Mouse (Mus musculus) mature B cell (primary cell): ENCODE measurements around the gene Lrch3.
"Not testable (repeated sequence)": the region's sequence is repeated elsewhere in the genome, so short reads cannot be mapped to it uniquely, and the experiment has no call there.

Source experiments
- in situ Hi-C: fragments of 300-500 bp; cut with MboI; formaldehyde crosslinking; loops from 2 replicates; pipeline ENCODE4 v1.14.3; 2019

Gene Lrch3

GRCm38 (mm10) chr16:32992158-32992557, 78.3 kb downstream of the Lrch3 start:
- in situ Hi-C loops, result no loop called here

GRCm38 (mm10) chr16:33005216-33005615, 91.3 kb downstream of the Lrch3 start:
- in situ Hi-C loops, result no loop called here

- in situ Hi-C loops, result no loop called here
Measured at GRCm38 (mm10) chr16:33006888-33007287, 93.0 kb downstream of the Lrch3 start.

GRCm38 (mm10) chr16:33007436-33007835, 93.5 kb downstream of the Lrch3 start:
- in situ Hi-C loops, result no loop called here

- in situ Hi-C loops, result no loop called here
Measured at GRCm38 (mm10) chr16:33010166-33010565, 96.3 kb downstream of the Lrch3 start.

- in situ Hi-C loops, result no loop called here
Measured at GRCm38 (mm10) chr16:33013801-33014200, 99.9 kb downstream of the Lrch3 start.

- in situ Hi-C loops, result no loop called here
Measured at GRCm38 (mm10) chr16:33014921-33015320, 101.0 kb downstream of the Lrch3 start.

GRCm38 (mm10) chr16:33015396-33015907, 101.6 kb downstream of the Lrch3 start:
- in situ Hi-C loops, result no loop called here

GRCm38 (mm10) chr16:33015986-33016385, 102.1 kb downstream of the Lrch3 start:
- in situ Hi-C loops, result no loop called here

GRCm38 (mm10) chr16:33017677-33018349, 103.9 kb downstream of the Lrch3 start:
- in situ Hi-C loops, result no loop called here

- in situ Hi-C loops, result no loop called here
Measured at GRCm38 (mm10) chr16:33019117-33019770, 105.3 kb downstream of the Lrch3 start.

GRCm38 (mm10) chr16:33021381-33021780, 107.5 kb downstream of the Lrch3 start:
- in situ Hi-C loops, result no loop called here

- in situ Hi-C loops, result no loop called here
Measured at GRCm38 (mm10) chr16:33023750-33024149, 109.8 kb downstream of the Lrch3 start.

GRCm38 (mm10) chr16:33024456-33025104, 110.7 kb downstream of the Lrch3 start:
- in situ Hi-C loops, result no loop called here

GRCm38 (mm10) chr16:33026357-33026756, 112.5 kb downstream of the Lrch3 start:
- in situ Hi-C loops, result no loop called here

- in situ Hi-C loops, result no loop called here
Measured at GRCm38 (mm10) chr16:33036006-33036405, 122.1 kb downstream of the Lrch3 start.

- in situ Hi-C loops, result no loop called here
Measured at GRCm38 (mm10) chr16:33042682-33043081, 128.8 kb downstream of the Lrch3 start.

GRCm38 (mm10) chr16:33043268-33043667, 129.4 kb downstream of the Lrch3 start:
- in situ Hi-C loops, result no loop called here

GRCm38 (mm10) chr16:33048004-33048403, 134.1 kb downstream of the Lrch3 start:
- in situ Hi-C loops, result no loop called here

- in situ Hi-C loops, result no loop called here
Measured at GRCm38 (mm10) chr16:33048686-33049085, 134.8 kb downstream of the Lrch3 start.

GRCm38 (mm10) chr16:33049809-33050208, 135.9 kb downstream of the Lrch3 start:
- in situ Hi-C loops, result no loop called here

GRCm38 (mm10) chr16:33053141-33053540, 139.2 kb downstream of the Lrch3 start:
- in situ Hi-C loops, result no loop called here

GRCm38 (mm10) chr16:33054927-33055326, 141.0 kb downstream of the Lrch3 start:
- in situ Hi-C loops, result not testable (repeated sequence)
